Mouse (Mus musculus): ENCODE measurements at regions not wholly inside any gene's neighbourhood (a gene's known extent, or its start where the extent isn't known, plus 50 kb on each side); places are given as distances from the start of the nearest gene placed in this dataset.
A peak's percentile ranks its signal among the peaks of the same experiment; 100 is the strongest.

DNA sequence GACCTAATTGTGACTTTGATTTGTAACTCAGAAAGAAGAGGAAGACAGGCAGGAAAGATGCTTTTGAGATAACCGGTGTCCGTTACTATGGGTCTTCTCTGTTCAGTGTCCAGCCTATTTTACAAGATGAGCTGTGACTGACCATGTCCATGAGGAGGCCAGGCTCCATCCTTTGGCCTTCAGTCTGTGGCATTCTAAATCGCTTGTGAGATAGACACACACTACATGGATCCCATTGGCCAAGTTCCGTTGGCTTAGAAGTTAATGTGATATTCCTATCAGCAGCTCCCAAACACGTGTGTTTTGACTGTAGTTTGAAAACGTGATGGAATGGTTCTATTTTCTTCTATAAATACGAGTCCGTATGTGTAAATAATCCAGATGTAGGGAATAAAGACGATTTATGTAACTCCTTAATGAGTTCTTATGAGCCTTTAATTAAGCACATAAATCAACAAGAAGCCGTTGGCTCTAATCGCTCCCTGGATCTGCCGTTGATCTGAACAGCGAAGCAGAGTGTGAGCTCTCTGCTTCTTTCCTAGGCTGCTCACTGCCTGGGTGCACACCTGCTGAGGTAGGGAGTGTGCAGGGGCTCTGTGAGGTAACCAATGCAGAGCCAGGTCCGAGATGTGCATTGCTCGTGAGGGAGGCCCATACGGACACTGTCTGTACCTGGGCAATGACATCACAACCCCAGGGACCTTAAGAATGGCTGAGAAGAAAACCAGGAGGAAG lies 272.4 kb upstream of the BB014433 start:
- ATAC-seq = no peak
- Histone ChIP-seq H3K9ac (replicated peaks; ENCODE audit: low read depth, low read length) (no peak overlapping the region), H3K36me3 (ENCODE audit: control insufficient read depth, insufficient read depth) (no peaks in the 10 kb centered on the region), H3K9me3 (ENCODE audit: control insufficient read depth, low read length) (no peaks in the 10 kb centered on the region), H3K4me2 (ENCODE audit: low read length) (no peak overlapping the region), H3K27ac (ENCODE audit: low read length) (no peak overlapping the region), H3K27me3 (replicated peaks; ENCODE audit: control insufficient read depth, insufficient read depth, low read length) (0 out of 2 replicates have a peak, but pooled peaks cover 2% of the 10 kb centered on the region), H3K4me3 (replicated peaks; ENCODE audit: low read length) (no peak overlapping the region), H3K4me1 (replicated peaks; ENCODE audit: control insufficient read depth, insufficient read depth, low read length) (no peaks in the 10 kb centered on the region)
- 84% methylated on average over 16 of the region's 16 CpGs for WGBS

DNA sequence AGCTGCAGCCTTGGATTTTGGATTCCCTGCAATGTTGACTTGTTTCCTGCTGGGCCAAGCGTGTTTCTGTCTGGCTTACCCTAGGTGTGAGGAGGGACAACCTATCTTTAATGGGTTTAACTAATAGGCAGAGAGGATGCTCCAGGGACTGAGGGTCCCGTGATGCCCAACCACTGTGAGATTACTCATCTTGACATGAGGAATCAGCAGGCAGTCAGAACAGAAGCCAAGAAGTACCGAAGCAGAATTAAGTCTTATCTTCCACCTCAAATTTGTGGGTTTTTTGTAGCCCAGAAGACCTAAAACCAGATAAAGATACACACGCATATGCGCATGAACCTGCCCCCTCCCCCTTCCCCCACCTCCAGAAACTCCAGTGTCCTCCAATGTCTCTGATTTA lies 267.6 kb upstream of the BB014433 start:
- H3K9ac ChIP-seq (replicated peaks; ENCODE audit: low read depth, low read length) = no peak overlapping the region
- 89% methylated on average over 5 of the region's 5 CpGs for WGBS
- H3K36me3 ChIP-seq (ENCODE audit: control insufficient read depth, insufficient read depth) = no peaks in the 10 kb centered on the region
- ATAC-seq = no peak
- no peaks in the 10 kb centered on the region for H3K27me3 ChIP-seq (replicated peaks; ENCODE audit: control insufficient read depth, insufficient read depth, low read length)
- H3K9me3 ChIP-seq (ENCODE audit: control insufficient read depth, low read length) = no peaks in the 10 kb centered on the region
- no peak overlapping the region for H3K27ac ChIP-seq (ENCODE audit: low read length)
- no peak overlapping the region for H3K4me3 ChIP-seq (replicated peaks; ENCODE audit: low read length)
- H3K4me1 ChIP-seq (replicated peaks; ENCODE audit: control insufficient read depth, insufficient read depth, low read length) = no peaks in the 10 kb centered on the region
- no peak overlapping the region for H3K4me2 ChIP-seq (ENCODE audit: low read length)

DNA sequence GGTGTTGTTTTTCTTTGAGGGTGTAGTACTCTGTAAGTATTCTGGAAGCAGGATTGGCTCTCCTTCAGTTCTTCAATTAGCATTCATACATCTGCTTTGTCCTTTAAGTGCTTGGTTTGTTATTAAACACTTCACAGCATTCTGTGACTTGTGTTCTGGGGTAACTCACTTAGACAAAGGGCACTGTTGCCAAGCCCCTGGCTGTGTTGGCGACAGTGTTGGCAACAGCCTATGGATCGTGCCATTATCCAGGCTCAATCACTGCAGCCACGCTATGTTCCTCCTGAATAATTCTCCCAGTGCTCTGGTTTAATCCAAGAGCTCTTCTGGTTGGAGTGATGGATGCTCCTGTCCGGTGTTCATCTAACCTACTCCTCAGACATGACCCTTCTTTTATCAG lies 265.6 kb upstream of the BB014433 start:
- no peak overlapping the region for H3K9ac ChIP-seq (replicated peaks; ENCODE audit: low read depth, low read length)
- H3K4me3 ChIP-seq (replicated peaks; ENCODE audit: low read length) = no peak overlapping the region
- no peak overlapping the region for H3K27ac ChIP-seq (ENCODE audit: low read length)
- H3K4me1 ChIP-seq (replicated peaks; ENCODE audit: control insufficient read depth, insufficient read depth, low read length) = no peaks in the 10 kb centered on the region
- no peaks in the 10 kb centered on the region for H3K36me3 ChIP-seq (ENCODE audit: control insufficient read depth, insufficient read depth)
- no peaks in the 10 kb centered on the region for H3K27me3 ChIP-seq (replicated peaks; ENCODE audit: control insufficient read depth, insufficient read depth, low read length)
- ATAC-seq = peak; percentile 68
- H3K4me2 ChIP-seq (ENCODE audit: low read length) = no peak overlapping the region
- no peaks in the 10 kb centered on the region for H3K9me3 ChIP-seq (ENCODE audit: control insufficient read depth, low read length)
- 41% methylated on average over 4 of the region's 4 CpGs for WGBS

DNA sequence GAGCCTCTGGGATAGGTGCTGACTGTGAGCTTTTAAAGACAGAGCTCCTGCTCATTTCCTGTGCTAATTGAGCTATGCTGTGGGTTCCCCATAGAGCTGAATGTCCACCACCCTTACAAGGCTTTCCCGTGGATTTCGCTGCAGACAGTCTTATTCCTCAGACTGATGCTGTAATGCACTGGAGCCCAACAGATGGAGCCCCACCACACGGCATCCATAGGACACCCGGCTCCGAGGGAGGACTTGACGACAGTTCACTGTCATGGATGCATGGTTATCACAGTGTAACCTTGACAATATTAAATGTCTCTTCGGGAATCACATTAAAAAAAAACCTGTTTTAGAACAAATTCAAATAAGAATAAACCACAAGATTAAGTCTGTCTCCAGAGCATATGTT lies 265.2 kb upstream of the BB014433 start:
- H3K4me3 ChIP-seq (replicated peaks; ENCODE audit: low read length) = no peak overlapping the region
- H3K9me3 ChIP-seq (ENCODE audit: control insufficient read depth, low read length) = no peaks in the 10 kb centered on the region
- 86% methylated on average over 7 of the region's 7 CpGs for WGBS
- H3K4me2 ChIP-seq (ENCODE audit: low read length) = no peak overlapping the region
- no peaks in the 10 kb centered on the region for H3K27me3 ChIP-seq (replicated peaks; ENCODE audit: control insufficient read depth, insufficient read depth, low read length)
- ATAC-seq = no peak; the same call in 1 of the 2 replicates
- H3K27ac ChIP-seq (ENCODE audit: low read length) = no peak overlapping the region
- H3K9ac ChIP-seq (replicated peaks; ENCODE audit: low read depth, low read length) = no peak overlapping the region
- no peaks in the 10 kb centered on the region for H3K36me3 ChIP-seq (ENCODE audit: control insufficient read depth, insufficient read depth)
- H3K4me1 ChIP-seq (replicated peaks; ENCODE audit: control insufficient read depth, insufficient read depth, low read length) = no peaks in the 10 kb centered on the region

DNA sequence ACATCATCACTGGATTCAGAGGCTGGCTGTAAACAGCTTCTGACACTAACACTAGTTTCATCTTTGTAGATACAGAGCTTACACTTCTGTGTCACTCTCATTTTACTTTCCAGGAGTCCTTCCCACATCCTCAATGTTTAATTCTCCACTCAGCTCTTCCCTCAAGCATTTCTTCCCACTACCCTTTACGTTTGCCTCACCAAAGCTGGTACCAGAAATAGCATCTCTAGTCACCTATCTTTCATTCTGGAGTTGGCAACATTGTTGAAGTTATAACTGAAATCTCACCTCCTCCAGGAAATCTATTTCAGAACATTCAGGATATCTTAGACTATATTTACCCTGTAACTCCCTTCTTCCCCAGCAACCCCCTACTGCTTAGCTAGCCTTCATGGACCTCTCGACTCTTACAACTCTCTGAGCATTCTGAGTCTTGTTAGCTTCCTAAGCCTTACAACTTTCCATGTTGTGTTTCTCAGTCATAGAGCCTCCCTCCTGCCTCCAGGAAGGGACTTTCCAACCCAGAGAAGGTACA lies 258.3 kb upstream of the BB014433 start:
- H3K4me1 ChIP-seq (replicated peaks; ENCODE audit: control insufficient read depth, insufficient read depth, low read length) = no peaks in the 10 kb centered on the region
- H3K9me3 ChIP-seq (ENCODE audit: control insufficient read depth, low read length) = no peaks in the 10 kb centered on the region
- no peak overlapping the region for H3K4me3 ChIP-seq (replicated peaks; ENCODE audit: low read length)
- no peak overlapping the region for H3K27ac ChIP-seq (ENCODE audit: low read length)
- no peak overlapping the region for H3K9ac ChIP-seq (replicated peaks; ENCODE audit: low read depth, low read length)
- no peak overlapping the region for H3K4me2 ChIP-seq (ENCODE audit: low read length)
- no peaks in the 10 kb centered on the region for H3K27me3 ChIP-seq (replicated peaks; ENCODE audit: control insufficient read depth, insufficient read depth, low read length)
- no peaks in the 10 kb centered on the region for H3K36me3 ChIP-seq (ENCODE audit: control insufficient read depth, insufficient read depth)
- no peak for ATAC-seq
- 76% methylated on average over 2 of the region's 2 CpGs for WGBS

GRCm38 (mm10) chr8:15273775-15274174 lies 227.9 kb upstream of the BB014433 start:
- no peak overlapping the region for H3K27ac ChIP-seq (ENCODE audit: low read length)
- no peak for ATAC-seq

DNA sequence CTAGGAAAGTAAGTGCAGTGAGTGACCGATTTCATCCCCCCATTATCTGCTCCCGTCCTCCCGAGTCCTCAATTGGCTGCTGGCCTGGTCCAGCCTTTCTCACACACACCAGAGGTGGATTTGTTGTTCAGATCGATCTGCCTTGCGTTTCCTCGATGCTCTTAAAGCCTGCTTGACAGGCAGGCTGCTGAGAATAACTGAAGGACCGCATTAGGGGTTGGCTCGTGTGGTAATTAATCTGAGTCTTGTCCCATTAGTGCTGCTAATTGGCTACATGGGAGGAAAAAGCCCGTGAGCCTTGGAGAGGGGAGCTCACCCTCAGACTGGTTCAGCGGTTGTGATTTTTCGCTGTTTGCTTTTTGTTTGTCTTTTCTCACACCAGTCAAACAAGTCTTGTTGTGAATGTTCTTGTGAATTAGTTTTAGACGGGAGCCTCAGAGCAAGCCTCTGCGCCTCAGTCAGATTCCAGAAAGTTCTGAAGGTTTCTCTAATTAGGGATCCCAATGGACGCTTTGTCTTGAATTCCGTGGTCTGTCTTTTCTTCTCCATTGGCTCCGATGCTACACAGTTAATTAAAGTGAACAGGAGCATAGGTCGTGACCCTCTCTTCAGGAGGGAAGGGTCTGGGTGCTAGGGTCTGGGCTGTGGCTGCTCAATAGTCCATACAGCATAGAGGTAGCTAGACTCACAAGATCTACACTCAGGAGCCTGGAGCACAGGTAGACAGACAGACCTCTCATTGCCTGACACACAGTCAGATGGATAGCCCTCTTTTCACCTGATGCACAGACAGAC lies 226.1 kb upstream of the BB014433 start:
- H3K4me1 ChIP-seq (replicated peaks; ENCODE audit: control insufficient read depth, insufficient read depth, low read length) = peaks cover 10% of the 10 kb centered on the region
- 0 out of 2 replicates have a peak overlapping the region, but pooled peaks have one; percentile 25 for H3K9ac ChIP-seq (replicated peaks; ENCODE audit: low read depth, low read length)
- H3K27ac ChIP-seq (ENCODE audit: low read length) = no peak overlapping the region
- peak; percentile 69 for ATAC-seq
- H3K4me3 ChIP-seq (replicated peaks; ENCODE audit: low read length) = no peak overlapping the region
- H3K27me3 ChIP-seq (replicated peaks; ENCODE audit: control insufficient read depth, insufficient read depth, low read length) = no peaks in the 10 kb centered on the region
- no peaks in the 10 kb centered on the region for H3K9me3 ChIP-seq (ENCODE audit: control insufficient read depth, low read length)
- WGBS = 3% methylated on average over 17 of the region's 17 CpGs
- peak overlapping the region; percentile 25; the same call in 1 of the 2 replicates for H3K4me2 ChIP-seq (ENCODE audit: low read length)
- H3K36me3 ChIP-seq (ENCODE audit: control insufficient read depth, insufficient read depth) = no peaks in the 10 kb centered on the region

More at GRCm38 (mm10) chr8:15273775-15274174, 227.9 kb upstream of the BB014433 start:
- Histone ChIP-seq H3K4me2 (ENCODE audit: low read length) (no peak overlapping the region), H3K9me3 (ENCODE audit: control insufficient read depth, low read length) (no peaks in the 10 kb centered on the region), H3K4me1 (replicated peaks; ENCODE audit: control insufficient read depth, insufficient read depth, low read length) (peaks cover 10% of the 10 kb centered on the region), H3K4me3 (replicated peaks; ENCODE audit: low read length) (no peak overlapping the region), H3K36me3 (ENCODE audit: control insufficient read depth, insufficient read depth) (no peaks in the 10 kb centered on the region), H3K27me3 (replicated peaks; ENCODE audit: control insufficient read depth, insufficient read depth, low read length) (no peaks in the 10 kb centered on the region), H3K9ac (replicated peaks; ENCODE audit: low read depth, low read length) (no peak overlapping the region)
- WGBS = 26% methylated on average over 5 of the region's 5 CpGs

- 7% methylated on average over 5 of the region's 5 CpGs for WGBS
- Histone ChIP-seq H3K4me3 (replicated peaks; ENCODE audit: low read length) (no peak overlapping the region), H3K9me3 (ENCODE audit: control insufficient read depth, low read length) (no peaks in the 10 kb centered on the region), H3K36me3 (ENCODE audit: control insufficient read depth, insufficient read depth) (no peaks in the 10 kb centered on the region), H3K4me2 (ENCODE audit: low read length) (peak overlapping the region; percentile 26), H3K27ac (ENCODE audit: low read length) (no peak overlapping the region), H3K4me1 (replicated peaks; ENCODE audit: control insufficient read depth, insufficient read depth, low read length) (peaks cover 10% of the 10 kb centered on the region), H3K9ac (replicated peaks; ENCODE audit: low read depth, low read length) (no peak overlapping the region), H3K27me3 (replicated peaks; ENCODE audit: control insufficient read depth, insufficient read depth, low read length) (no peaks in the 10 kb centered on the region)
- ATAC-seq = peak; percentile 60
Measured at GRCm38 (mm10) chr8:15270290-15270689, 224.4 kb upstream of the BB014433 start.

DNA sequence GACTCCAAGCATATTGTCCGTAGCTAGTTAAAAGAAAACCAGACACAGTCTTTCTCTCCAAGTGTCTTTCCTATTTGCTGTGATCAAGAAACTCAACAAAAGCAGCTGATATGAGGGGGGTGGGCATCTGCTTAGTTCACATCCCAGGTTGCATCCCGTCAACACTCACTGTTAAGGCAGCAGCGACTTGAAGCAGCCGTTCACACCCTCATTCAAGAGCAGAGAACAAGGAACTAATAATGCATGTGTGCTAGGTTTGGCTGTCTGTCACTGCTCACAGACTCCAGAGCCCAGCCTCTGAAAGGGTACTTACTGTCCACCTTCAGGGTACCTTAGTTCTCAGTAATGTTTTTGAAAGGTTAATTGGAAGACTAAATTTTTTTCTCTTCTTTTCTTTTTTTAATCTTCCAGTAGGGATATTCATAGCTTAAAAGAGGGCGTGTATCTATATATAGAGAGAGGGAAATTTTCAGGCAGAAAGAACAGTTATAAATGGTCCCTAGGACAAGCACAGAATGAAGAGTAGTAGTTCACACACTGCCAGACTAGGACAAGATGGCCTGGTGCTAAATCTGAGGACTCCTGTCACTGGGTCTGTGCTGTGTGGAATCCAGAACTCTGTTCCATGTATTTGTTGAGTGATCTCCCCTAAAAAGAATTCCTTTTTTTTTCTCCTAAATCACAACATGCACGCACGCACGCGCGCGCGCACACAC lies 199.1 kb upstream of the BB014433 start:
- no peaks in the 10 kb centered on the region for H3K27me3 ChIP-seq (replicated peaks; ENCODE audit: control insufficient read depth, insufficient read depth, low read length)
- H3K9ac ChIP-seq (replicated peaks; ENCODE audit: low read depth, low read length) = no peak overlapping the region
- no peak overlapping the region for H3K4me2 ChIP-seq (ENCODE audit: low read length)
- WGBS = 89% methylated on average over 12 of the region's 12 CpGs
- no peaks in the 10 kb centered on the region for H3K9me3 ChIP-seq (ENCODE audit: control insufficient read depth, low read length)
- no peak overlapping the region for H3K27ac ChIP-seq (ENCODE audit: low read length)
- no peak for ATAC-seq
- H3K36me3 ChIP-seq (ENCODE audit: control insufficient read depth, insufficient read depth) = no peaks in the 10 kb centered on the region
- H3K4me3 ChIP-seq (replicated peaks; ENCODE audit: low read length) = no peak overlapping the region
- H3K4me1 ChIP-seq (replicated peaks; ENCODE audit: control insufficient read depth, insufficient read depth, low read length) = no peaks in the 10 kb centered on the region

All from forebrain, embryonic 16.5 days (tissue).